Mouse (Mus musculus) layer of hippocampus, adult 11-12 months (tissue): ENCODE results near the gene Scgb1b19.
"Not testable (repeated sequence)": the region's sequence is repeated elsewhere in the genome, so short reads cannot be mapped to it uniquely, and the experiment has no call there.

Experiments used
- DNase-seq: peaks from one replicate; pipeline ENCODE4 v3.0.0; 2022; ENCODE audit warnings: low spot score

Gene Scgb1b19

DNA sequence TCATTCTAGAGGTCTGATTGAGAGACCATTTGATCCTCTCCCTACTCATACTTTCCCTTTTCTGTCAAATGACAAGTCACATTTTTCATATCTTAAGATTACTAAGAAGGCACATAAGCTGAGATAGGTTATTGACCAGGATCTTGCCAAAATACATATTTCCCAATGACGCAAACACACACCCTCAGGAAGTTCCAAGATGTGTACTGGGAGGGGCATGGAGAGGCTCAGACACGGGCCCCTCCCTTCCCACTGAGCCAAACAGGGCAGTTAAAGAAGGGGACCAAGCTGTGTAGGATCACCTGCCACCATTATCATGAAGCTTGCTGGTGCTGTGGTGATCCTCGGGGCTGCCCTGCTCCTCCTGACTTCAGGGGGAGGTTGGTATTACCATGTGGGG is at the start of gene Scgb1b19:
Gene Scgb1b19, plus strand, starts transcription at position 301 of the 400 bp plus-strand sequence.
- not testable (repeated sequence) for DNase-seq

DNA sequence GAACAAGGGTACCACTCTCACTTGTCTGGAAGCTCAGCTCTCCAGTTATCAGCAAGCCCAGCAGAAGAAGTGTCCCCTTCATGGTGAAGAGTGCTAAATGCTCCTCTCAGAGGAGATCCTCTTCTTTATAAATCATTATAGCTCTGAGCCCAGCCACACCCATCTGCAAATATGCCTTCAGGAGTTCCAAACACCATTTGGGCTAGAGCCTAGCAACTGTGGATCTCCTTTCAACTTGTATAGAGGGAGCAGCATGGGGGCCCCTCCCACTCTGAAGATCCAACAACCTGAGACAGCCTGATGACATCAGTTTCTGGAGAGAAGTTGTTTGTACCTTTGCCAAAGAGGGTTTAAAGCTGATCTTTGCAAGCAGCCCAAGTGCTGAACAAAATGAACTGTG is 6.9 kb upstream of the Scgb1b19 start, which contains the start of gene Scgb2b19:
Gene Scgb2b19, minus strand, starts transcription at position 101 of the 400 bp plus-strand sequence.
- DNase-seq = not testable (repeated sequence)
